Mouse (Mus musculus) stomach, embryonic 14.5 days (tissue): ENCODE measurements around the gene Lpxn. TPM values are rescaled to one million over a fixed set of nuclear protein-coding genes. Genes with fewer than 3 reads are reported as not detected.

ENCODE experiments used
- ATAC-seq: fragments of 200-750 bp; cut with Nextera tagmentation; 2 replicates; pipeline ENCODE4 v1.8.0; 2017; ENCODE audit warnings: low read depth, moderate TSS enrichment; ENCODE audit not compliant: insufficient number of reproducible peaks, insufficient read depth, low FRiP score
- H3K27ac ChIP-seq: fragments of 300-500 bp; sonication (generic); 2 replicates; pipeline ENCODE4 v1.5.1; 2014; ENCODE audit warnings: mild to moderate bottlenecking, low read length, moderate library complexity, mixed read lengths
- H3K27me3 ChIP-seq: fragments of 300-500 bp; sonication (generic); 2 replicates; pipeline ENCODE4 v1.6.1; 2014; ENCODE audit warnings: low read length, control low read depth, mixed read lengths; ENCODE audit not compliant: control insufficient read depth, insufficient read depth
- H3K36me3 ChIP-seq: fragments of 300-500 bp; sonication (generic); 2 replicates; pipeline ENCODE4 v1.6.1; 2014; ENCODE audit warnings: mild to moderate bottlenecking, control low read depth, low read length, moderate library complexity, mixed read lengths; ENCODE audit not compliant: control insufficient read depth, insufficient read depth
- H3K4me1 ChIP-seq: fragments of 300-500 bp; sonication (generic); 2 replicates; pipeline ENCODE4 v1.6.1; 2014; ENCODE audit warnings: low read length, control low read depth, mixed read lengths; ENCODE audit not compliant: control insufficient read depth, insufficient read depth
- H3K4me2 ChIP-seq: fragments of 300-500 bp; sonication (generic); replicated peaks from 2 replicates; pipeline ENCODE4 v1.6.1; 2014; ENCODE audit warnings: low read depth, low read length, control low read depth
- H3K4me3 ChIP-seq: fragments of 300-500 bp; sonication (generic); 2 replicates; pipeline ENCODE4 v1.5.1; 2014; ENCODE audit warnings: low read depth, low read length, control low read depth
- H3K9ac ChIP-seq: fragments of 300-500 bp; sonication (generic); replicated peaks from 2 replicates; pipeline ENCODE4 v1.6.1; 2014; ENCODE audit warnings: low read depth, mild to moderate bottlenecking, control low read depth, low read length, moderate library complexity, mixed read lengths
- H3K9me3 ChIP-seq: fragments of 300-500 bp; sonication (generic); 2 replicates; pipeline ENCODE4 v1.6.1; 2016; ENCODE audit warnings: low read depth, low read length, control low read depth; ENCODE audit not compliant: control insufficient read depth
- WGBS: fragments of 180-500 bp; shearing (Covaris S2); extraction: QIAGEN DNeasy Blood & Tissue Kit; methylation state at CpG from one replicate; pipeline ENCODE4 v1.1.7; 2014; 5-methylcytosine and 5-hydroxymethylcytosine counted together
- polyA plus RNA-seq: library from polyadenylated mRNA; unstranded; fragments of >200 nt; fragmentation: Nextera tagmentation; extraction: Ambion mirVana; gene quantifications from 2 replicates; pipeline ENCODE4 v1.2.1, GENCODE M21; 2014

Gene Lpxn
- polyA plus RNA-seq, 1 experiment from 2014 or later = 2.3 TPM

DNA sequence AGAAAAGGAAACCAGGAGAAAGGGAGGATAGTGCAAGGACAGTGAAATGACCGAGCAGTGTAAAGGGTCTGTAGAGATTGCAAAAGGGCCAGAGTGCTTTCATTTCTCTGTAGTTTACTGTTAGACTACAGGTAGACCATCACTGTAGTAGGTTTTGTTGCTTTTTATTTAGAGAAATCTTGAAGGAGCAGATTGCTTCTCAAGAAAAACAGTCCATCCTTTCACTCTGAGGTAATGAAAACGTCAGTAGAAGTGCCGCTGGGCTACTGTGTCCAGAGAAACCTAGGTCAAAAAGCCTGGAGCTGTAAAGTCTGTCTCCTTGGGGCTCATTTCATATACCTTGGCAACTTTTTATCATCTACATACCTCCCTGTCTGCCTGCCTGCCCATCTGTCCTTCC lies 3.1 kb downstream of the Lpxn start:
- Histone ChIP-seq H3K4me3 (no peak overlapping the region), H3K36me3 (no peaks in the 10 kb centered on the region), H3K27me3 (no peaks in the 10 kb centered on the region), H3K9ac (no peak overlapping the region), H3K9me3 (no peaks in the 10 kb centered on the region), H3K27ac (no peak overlapping the region), H3K4me2 (no peak overlapping the region), H3K4me1 (no peaks in the 10 kb centered on the region)
- ATAC-seq = no peak
- WGBS = 89% methylated on average over 3 of the region's 3 CpGs

DNA sequence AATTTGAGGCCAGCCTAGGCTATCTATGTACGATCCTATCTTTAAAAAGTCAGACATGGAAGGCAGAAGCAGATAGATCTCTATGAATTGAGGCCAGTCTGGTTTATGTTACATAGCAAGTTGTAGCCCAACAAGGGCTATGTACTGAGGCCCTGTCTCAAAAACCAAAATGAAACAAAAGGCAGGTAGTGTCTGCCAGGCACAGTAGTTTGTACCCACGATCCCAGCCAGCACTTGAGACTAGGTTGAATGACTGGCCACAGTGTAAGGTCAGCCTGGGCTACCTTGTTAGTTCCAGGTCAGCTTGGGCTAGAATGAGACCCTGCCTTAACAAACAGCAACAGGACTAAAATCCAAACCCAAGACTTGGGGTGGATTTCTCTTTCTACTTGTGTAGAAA lies 4.6 kb downstream of the Lpxn start:
- Histone ChIP-seq H3K4me2 (no peak overlapping the region), H3K4me1 (no peaks in the 10 kb centered on the region), H3K27me3 (no peaks in the 10 kb centered on the region), H3K9me3 (no peaks in the 10 kb centered on the region), H3K4me3 (no peak overlapping the region), H3K27ac (no peak overlapping the region), H3K36me3 (no peaks in the 10 kb centered on the region), H3K9ac (no peak overlapping the region)
- 71% methylated on average over 2 of the region's 2 CpGs for WGBS
- no peak for ATAC-seq

DNA sequence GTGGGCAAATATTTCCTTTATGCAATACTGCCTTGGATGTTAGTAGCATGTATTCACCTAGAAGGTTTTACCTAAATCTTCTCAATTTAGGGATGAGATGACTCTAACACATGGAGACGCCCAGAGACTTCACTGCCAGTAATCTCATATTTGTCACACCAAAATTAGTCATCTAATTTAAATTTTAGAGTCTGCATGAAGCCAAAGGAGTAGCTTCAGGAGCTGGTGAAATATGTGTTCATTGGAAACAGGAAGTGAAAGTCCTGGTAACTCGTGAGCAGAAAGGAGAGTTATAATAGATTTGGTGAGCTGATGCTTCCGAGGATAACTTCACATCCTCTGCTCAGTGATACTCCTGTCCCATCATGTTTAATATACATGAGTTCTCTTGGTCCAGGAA lies 5.1 kb downstream of the Lpxn start:
- no peaks in the 10 kb centered on the region for H3K9me3 ChIP-seq
- ATAC-seq = no peak
- no peak overlapping the region for H3K4me2 ChIP-seq
- H3K36me3 ChIP-seq = no peaks in the 10 kb centered on the region
- no peak overlapping the region for H3K27ac ChIP-seq
- no peaks in the 10 kb centered on the region for H3K27me3 ChIP-seq
- H3K9ac ChIP-seq = no peak overlapping the region
- no peak overlapping the region for H3K4me3 ChIP-seq
- no peaks in the 10 kb centered on the region for H3K4me1 ChIP-seq
- WGBS = 67% methylated on average over 3 of the region's 3 CpGs

DNA sequence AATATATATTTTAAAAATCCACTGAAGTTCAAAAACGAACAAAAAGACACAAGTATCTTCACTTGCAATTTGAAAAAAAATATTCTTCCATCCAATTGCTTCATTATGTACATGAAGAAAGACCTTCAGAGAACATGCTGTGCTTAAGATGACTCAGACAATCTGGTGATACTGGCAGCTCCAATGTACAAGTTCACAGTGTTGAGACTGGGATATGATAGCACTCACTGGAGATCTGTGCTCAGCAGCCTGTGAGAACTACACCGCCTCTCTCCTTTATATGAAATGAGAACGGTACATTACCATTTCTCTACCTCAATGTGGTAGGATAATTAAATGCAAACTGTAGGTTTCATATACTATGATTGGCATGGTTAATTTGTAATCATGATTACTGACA lies 6.8 kb downstream of the Lpxn start:
- H3K9me3 ChIP-seq = no peaks in the 10 kb centered on the region
- no peak overlapping the region for H3K4me3 ChIP-seq
- no peak for ATAC-seq
- H3K27ac ChIP-seq = no peak overlapping the region
- H3K4me2 ChIP-seq = no peak overlapping the region
- H3K9ac ChIP-seq = no peak overlapping the region
- WGBS = 75% methylated on average over 3 of the region's 3 CpGs
- no peaks in the 10 kb centered on the region for H3K27me3 ChIP-seq
- H3K36me3 ChIP-seq = no peaks in the 10 kb centered on the region
- no peaks in the 10 kb centered on the region for H3K4me1 ChIP-seq

GRCm38 (mm10) chr19:12804237-12804636 lies 8.2 kb downstream of the Lpxn start:
- Histone ChIP-seq H3K4me3 (no peak overlapping the region), H3K27me3 (no peaks in the 10 kb centered on the region), H3K36me3 (no peaks in the 10 kb centered on the region), H3K27ac (no peak overlapping the region), H3K4me2 (no peak overlapping the region), H3K9me3 (no peaks in the 10 kb centered on the region), H3K9ac (no peak overlapping the region), H3K4me1 (no peaks in the 10 kb centered on the region)
- ATAC-seq = no peak
- WGBS = 80% methylated on average over 1 of the region's 1 CpGs

DNA sequence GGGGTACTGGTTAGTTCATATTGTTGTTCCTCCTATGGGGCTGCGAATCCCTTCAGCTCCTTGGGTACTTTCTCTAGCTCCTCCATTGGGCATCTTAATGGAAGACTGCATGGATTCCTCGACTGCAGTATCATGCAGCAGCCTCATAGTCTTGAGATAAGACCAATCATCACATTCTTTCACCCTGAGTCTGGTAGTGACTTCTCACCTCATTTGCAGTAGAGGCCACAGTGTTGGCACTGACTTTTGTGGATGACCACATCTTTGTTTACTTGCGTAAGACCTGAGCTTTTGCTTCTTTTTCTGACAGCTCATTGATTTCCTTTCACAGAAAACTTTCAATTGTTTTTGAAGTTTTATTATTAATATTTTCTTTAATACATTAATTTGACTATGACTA lies 9.7 kb downstream of the Lpxn start:
- no peak for ATAC-seq
- no peaks in the 10 kb centered on the region for H3K36me3 ChIP-seq
- no peak overlapping the region for H3K4me3 ChIP-seq
- no peaks in the 10 kb centered on the region for H3K27me3 ChIP-seq
- H3K27ac ChIP-seq = no peak overlapping the region
- no peaks in the 10 kb centered on the region for H3K9me3 ChIP-seq
- H3K4me1 ChIP-seq = no peaks in the 10 kb centered on the region
- WGBS = 83% methylated on average over 3 of the region's 3 CpGs
- H3K9ac ChIP-seq = no peak overlapping the region
- no peak overlapping the region for H3K4me2 ChIP-seq

DNA sequence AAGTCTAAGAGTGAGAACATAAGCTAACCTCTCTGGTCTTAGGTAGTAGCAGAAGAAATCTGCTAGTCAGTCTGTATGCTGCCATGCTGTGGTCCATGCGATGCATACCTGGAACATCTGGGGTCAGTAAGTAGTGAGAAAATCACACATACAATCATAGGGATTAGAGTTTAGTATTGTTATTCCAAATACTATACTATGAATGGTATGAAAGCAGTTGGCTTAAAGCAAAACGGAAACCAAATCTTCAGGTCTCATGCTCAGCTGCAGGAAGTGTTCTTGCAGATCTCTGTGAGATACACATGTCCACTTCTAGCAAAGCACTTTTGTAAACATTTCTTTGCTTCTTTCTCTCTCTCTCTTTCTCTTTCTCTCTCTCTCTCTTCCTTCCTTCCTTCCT lies 10.2 kb downstream of the Lpxn start:
- Histone ChIP-seq H3K27me3 (no peaks in the 10 kb centered on the region), H3K27ac (no peak overlapping the region), H3K4me3 (no peak overlapping the region), H3K4me1 (no peaks in the 10 kb centered on the region), H3K9me3 (no peaks in the 10 kb centered on the region), H3K4me2 (no peak overlapping the region), H3K36me3 (no peaks in the 10 kb centered on the region), H3K9ac (no peak overlapping the region)
- WGBS = 64% methylated on average over 2 of the region's 2 CpGs
- ATAC-seq = no peak

- Histone ChIP-seq H3K9ac (no peak overlapping the region), H3K27me3 (no peaks in the 10 kb centered on the region), H3K4me1 (no peaks in the 10 kb centered on the region), H3K4me3 (no peak overlapping the region), H3K9me3 (no peaks in the 10 kb centered on the region), H3K27ac (no peak overlapping the region), H3K36me3 (no peaks in the 10 kb centered on the region), H3K4me2 (no peak overlapping the region)
- ATAC-seq = no peak
- WGBS = 43% methylated on average over 1 of the region's 1 CpGs
These were observed 16.8 kb downstream of the Lpxn start for GRCm38 (mm10) chr19:12812644-12813364.

DNA sequence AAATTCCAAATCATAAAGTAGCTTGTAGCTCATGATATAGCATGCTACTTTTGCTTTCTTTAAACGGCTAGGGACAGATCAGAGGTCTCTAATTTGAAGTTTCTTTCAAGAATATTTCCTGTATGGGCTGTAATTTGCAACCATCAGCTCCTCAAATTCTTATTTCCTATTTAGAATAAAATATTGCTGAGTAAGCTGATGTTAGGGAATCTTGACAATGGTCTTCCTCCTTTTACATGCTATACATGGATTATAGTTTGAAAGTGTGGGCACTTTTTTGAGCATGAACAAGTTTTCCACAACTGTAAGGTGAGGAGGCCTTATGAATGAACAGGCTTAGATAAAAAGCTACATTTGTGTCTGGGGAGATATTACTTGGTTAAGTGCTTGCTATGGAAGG lies 17.9 kb downstream of the Lpxn start:
- H3K27ac ChIP-seq = no peak overlapping the region
- no peak overlapping the region for H3K4me2 ChIP-seq
- no peak overlapping the region for H3K9ac ChIP-seq
- H3K27me3 ChIP-seq = no peaks in the 10 kb centered on the region
- no peaks in the 10 kb centered on the region for H3K9me3 ChIP-seq
- H3K4me1 ChIP-seq = no peaks in the 10 kb centered on the region
- ATAC-seq = no peak
- H3K4me3 ChIP-seq = no peak overlapping the region
- 82% methylated on average over 1 of the region's 1 CpGs for WGBS
- no peaks in the 10 kb centered on the region for H3K36me3 ChIP-seq
